Mouse (Mus musculus) myocyte (in vitro differentiated cells): Measurements from ENCODE around the gene Lmtk2.

Experiments
- CEBPB ChIP-seq: IDR thresholded peaks from 2 replicates; pipeline ENCODE4 v1.6.1; 2011; ENCODE audit warnings: mild to moderate bottlenecking, moderate library complexity; ENCODE audit not compliant: poor library complexity, insufficient read depth, severe bottlenecking
- E2F4 ChIP-seq: IDR thresholded peaks from one replicate; pipeline ENCODE4 v1.6.1; 2011; ENCODE audit warnings: mild to moderate bottlenecking, control low read depth, moderate library complexity; ENCODE audit not compliant: insufficient read depth
- MAX ChIP-seq: IDR thresholded peaks from one replicate; pipeline ENCODE4 v1.6.1; 2011; ENCODE audit warnings: low read depth, mild to moderate bottlenecking, control low read depth
- MYOD1 ChIP-seq, 3 experiments: IDR thresholded peaks; one replicate each; pipeline ENCODE4 v1.6.1; 2011; ENCODE audit warnings: control low read depth in 2 of 3, low read depth in 2 of 3, mild to moderate bottlenecking in 2 of 3, moderate library complexity in 1 of 3; ENCODE audit not compliant: insufficient read length in 2 of 3, control insufficient read depth in 1 of 3
- MYOG ChIP-seq, 3 experiments: IDR thresholded peaks; one replicate each; pipeline ENCODE4 v1.6.1; 2011; ENCODE audit warnings: control low read depth in 2 of 3, low read depth in 2 of 3, mild to moderate bottlenecking in 2 of 3; ENCODE audit not compliant: insufficient read length in 2 of 3, control insufficient read depth in 1 of 3, insufficient read depth in 1 of 3
- POLR2A ChIP-seq: IDR thresholded peaks from one replicate; pipeline ENCODE4 v1.6.1; 2011; ENCODE audit warnings: low read depth, mild to moderate bottlenecking, control low read depth, moderate library complexity; ENCODE audit not compliant: insufficient read length
- POLR2AphosphoS2 ChIP-seq: IDR thresholded peaks from one replicate; pipeline ENCODE4 v1.6.1; 2011; ENCODE audit warnings: low read depth, control low read depth; ENCODE audit not compliant: insufficient read length
- REST ChIP-seq: IDR thresholded peaks from one replicate; pipeline ENCODE4 v1.6.1; 2011; ENCODE audit warnings: mild to moderate bottlenecking, control low read depth, moderate library complexity; ENCODE audit not compliant: insufficient read depth, insufficient read length
- SRF ChIP-seq: IDR thresholded peaks from one replicate; pipeline ENCODE4 v1.6.1; 2011; ENCODE audit warnings: low read depth; ENCODE audit not compliant: control insufficient read depth, insufficient read length
- TCF12 ChIP-seq: IDR thresholded peaks from one replicate; pipeline ENCODE4 v1.6.1; 2011; ENCODE audit warnings: mild to moderate bottlenecking, control low read depth; ENCODE audit not compliant: poor library complexity, insufficient read depth, severe bottlenecking
- TCF3 ChIP-seq: IDR thresholded peaks from one replicate; pipeline ENCODE4 v1.6.1; 2011; ENCODE audit warnings: low read depth, control low read depth; ENCODE audit not compliant: insufficient read length
- USF1 ChIP-seq: IDR thresholded peaks from one replicate; pipeline ENCODE4 v1.6.1; 2011; ENCODE audit warnings: low read depth, mild to moderate bottlenecking, control low read depth, moderate library complexity

GRCm38 (mm10) chr5:144162080-144162812 is 62.0 kb downstream of the Lmtk2 start:
- TF ChIP-seq POLR2A = no peak
- TF ChIP-seq E2F4 = no peak
- no peak for TF ChIP-seq MAX
- no peak for TF ChIP-seq USF1
- TF ChIP-seq MYOG (IDR thresholded peaks at IDR 0.05; ENCODE audit: control insufficient read depth in 1 of 3, insufficient read depth in 1 of 3, insufficient read length in 2 of 3, low read depth in 2 of 3) = no peak
- TF ChIP-seq CEBPB = no peak
- TF ChIP-seq MYOD1 (IDR thresholded peaks at IDR 0.05; ENCODE audit: control insufficient read depth in 1 of 3, insufficient read length in 2 of 3, low read depth in 2 of 3) = no peak
- no peak for TF ChIP-seq POLR2AphosphoS2
- no peak for TF ChIP-seq TCF12
- TF ChIP-seq REST = no peak
- no peak for TF ChIP-seq SRF
- TF ChIP-seq TCF3 = no peak
